Mouse (Mus musculus): ENCODE results near the gene Inpp5a.

Gene Inpp5a

GRCm38 (mm10) chr7:139450186-139450998 is 61.5 kb downstream of the Inpp5a start:
- no peak for DNase-seq

GRCm38 (mm10) chr7:139451711-139452110 is 62.8 kb downstream of the Inpp5a start:
- no peak for DNase-seq

- DNase-seq: no peak
Observed at GRCm38 (mm10) chr7:139452199-139452598, 63.3 kb downstream of the Inpp5a start.

- DNase-seq: no peak
Observed at GRCm38 (mm10) chr7:139453198-139453597, 64.3 kb downstream of the Inpp5a start.

- DNase-seq: no peak
Observed at GRCm38 (mm10) chr7:139454285-139454684, 65.4 kb downstream of the Inpp5a start.

GRCm38 (mm10) chr7:139456759-139457158 is 67.8 kb downstream of the Inpp5a start:
- no peak for DNase-seq

- DNase-seq: no peak
Observed at GRCm38 (mm10) chr7:139461344-139461743, 72.4 kb downstream of the Inpp5a start.

GRCm38 (mm10) chr7:139462142-139462541 is 73.2 kb downstream of the Inpp5a start:
- DNase-seq: no peak

- DNase-seq: no peak
Observed at GRCm38 (mm10) chr7:139465538-139465937, 76.6 kb downstream of the Inpp5a start.

- DNase-seq: no peak
Observed at GRCm38 (mm10) chr7:139466484-139467176, 77.7 kb downstream of the Inpp5a start.

GRCm38 (mm10) chr7:139467177-139467895 is 78.4 kb downstream of the Inpp5a start:
- no peak for DNase-seq

- no peak for DNase-seq
Observed at GRCm38 (mm10) chr7:139467896-139468279, 79.0 kb downstream of the Inpp5a start.

GRCm38 (mm10) chr7:139468440-139468839 is 79.5 kb downstream of the Inpp5a start:
- DNase-seq: no peak

- DNase-seq: no peak
Observed at GRCm38 (mm10) chr7:139469457-139469856, 80.5 kb downstream of the Inpp5a start.

GRCm38 (mm10) chr7:139470481-139470880 is 81.6 kb downstream of the Inpp5a start:
- no peak for DNase-seq

- no peak for DNase-seq
Observed at GRCm38 (mm10) chr7:139472052-139472451, 83.1 kb downstream of the Inpp5a start.

GRCm38 (mm10) chr7:139472865-139473549 is 84.1 kb downstream of the Inpp5a start:
- DNase-seq: peak; percentile 86

- peak; percentile 43 for DNase-seq
Observed at GRCm38 (mm10) chr7:139475896-139476295, 87.0 kb downstream of the Inpp5a start.

- DNase-seq: no peak
Observed at GRCm38 (mm10) chr7:139476700-139477099, 87.8 kb downstream of the Inpp5a start.

GRCm38 (mm10) chr7:139477748-139478147 is 88.8 kb downstream of the Inpp5a start:
- no peak for DNase-seq

- no peak for DNase-seq
Observed at GRCm38 (mm10) chr7:139479077-139479476, 90.2 kb downstream of the Inpp5a start.

GRCm38 (mm10) chr7:139479626-139480025 is 90.7 kb downstream of the Inpp5a start:
- DNase-seq: peak; percentile 35

Data from right cerebral cortex, adult 18-20 months (tissue).